Mouse (Mus musculus) liver, embryonic 11.5 days (tissue): Measurements from ENCODE around the gene Gab3. TPM values are rescaled to one million over a fixed set of nuclear protein-coding genes. Genes with fewer than 3 reads are reported as not detected.
"Not testable (repeated sequence)": the region's sequence is repeated elsewhere in the genome, so short reads cannot be mapped to it uniquely, and the experiment has no call there.

Source experiments
- ATAC-seq: fragments of 200-750 bp; cut with Nextera tagmentation; replicated peaks from 2 replicates; pipeline ENCODE4 v1.8.0; 2017; ENCODE audit warnings: moderate number of reproducible peaks, mild to moderate bottlenecking, moderate TSS enrichment, moderate library complexity; ENCODE audit not compliant: low FRiP score
- DNase-seq: peaks from one replicate; pipeline ENCODE4 v3.0.0-alpha.2; 2017; ENCODE audit warnings: low spot score
- H3K27ac ChIP-seq: fragments of 300-500 bp; sonication (generic); 2 replicates; pipeline ENCODE4 v1.5.1; 2014; ENCODE audit warnings: mild to moderate bottlenecking, low read depth, low read length, control low read depth
- H3K27me3 ChIP-seq: fragments of 300-500 bp; sonication (generic); replicated peaks from 2 replicates; pipeline ENCODE4 v1.6.1; 2014; ENCODE audit warnings: low read length, mixed read lengths; ENCODE audit not compliant: control insufficient read depth, insufficient read depth
- H3K36me3 ChIP-seq: fragments of 300-500 bp; sonication (generic); 2 replicates; pipeline ENCODE4 v1.6.1; 2014; ENCODE audit warnings: mild to moderate bottlenecking, low read length, moderate library complexity, mixed read lengths; ENCODE audit not compliant: control insufficient read depth, insufficient read depth
- H3K4me1 ChIP-seq: fragments of 300-500 bp; sonication (generic); replicated peaks from 2 replicates; pipeline ENCODE4 v1.6.1; 2014; ENCODE audit warnings: low read length, mixed read lengths; ENCODE audit not compliant: control insufficient read depth, insufficient read depth
- H3K4me2 ChIP-seq: fragments of 300-500 bp; sonication (generic); 2 replicates; pipeline ENCODE4 v1.6.1; 2014; ENCODE audit warnings: mild to moderate bottlenecking, control low read depth, moderate library complexity
- H3K4me3 ChIP-seq: fragments of 300-500 bp; sonication (generic); 2 replicates; pipeline ENCODE4 v1.5.1; 2014; ENCODE audit warnings: low read depth, low read length, control low read depth
- H3K9ac ChIP-seq: fragments of 300-500 bp; sonication (generic); 2 replicates; pipeline ENCODE4 v1.6.1; 2014; ENCODE audit warnings: low read depth, low read length, control low read depth
- H3K9me3 ChIP-seq: fragments of 300-500 bp; sonication (generic); 2 replicates; pipeline ENCODE4 v1.6.1; 2016; ENCODE audit warnings: low read length, inconsistent platforms, mixed read lengths; ENCODE audit not compliant: control insufficient read depth
- WGBS: fragments of 180-500 bp; shearing (Covaris S2); extraction: QIAGEN DNeasy Blood & Tissue Kit; methylation state at CpG from one replicate; pipeline ENCODE4 v1.1.7; 2014; 5-methylcytosine and 5-hydroxymethylcytosine counted together
- polyA plus RNA-seq: library from polyadenylated mRNA; unstranded; fragments of >200 nt; fragmentation: Nextera tagmentation; extraction: Ambion mirVana; gene quantifications from 2 replicates; pipeline ENCODE4 v1.2.1, GENCODE M21; 2014

Gab3 gene
- polyA plus RNA-seq, 1 experiment from 2014 or later: 1.3 TPM

GRCm38 (mm10) chrX:75045931-75046330, 39.3 kb downstream of the Gab3 start:
- H3K4me1 ChIP-seq: no peaks in the 10 kb centered on the region
- 96% methylated on average over 1 of the region's 1 CpGs for WGBS
- no peak overlapping the region for H3K9ac ChIP-seq

DNA sequence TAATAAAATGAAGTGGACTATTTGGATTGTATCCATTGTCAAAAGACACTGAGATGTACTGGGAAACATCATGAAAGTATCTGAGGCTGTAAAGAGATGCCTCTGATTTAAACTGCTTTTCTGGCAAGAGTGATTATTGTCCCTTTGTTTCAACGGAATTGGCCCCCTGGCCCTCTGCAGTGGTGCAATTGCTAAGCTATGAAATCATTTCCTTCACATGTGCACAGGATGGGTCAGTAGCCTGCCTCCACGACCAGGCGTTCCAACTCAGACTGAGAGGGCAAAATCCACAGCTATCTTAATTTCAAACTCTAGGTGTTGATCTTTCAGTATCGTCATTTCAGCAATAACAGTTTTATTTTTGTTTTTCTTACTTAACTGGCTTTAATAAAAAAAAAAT, 40.7 kb downstream of the Gab3 start:
- Histone ChIP-seq H3K27ac (no peak overlapping the region), H3K9me3 (no peaks in the 10 kb centered on the region), H3K9ac (no peak overlapping the region), H3K4me1 (no peaks in the 10 kb centered on the region), H3K36me3 (no peaks in the 10 kb centered on the region), H3K27me3 (no peaks in the 10 kb centered on the region), H3K4me3 (no peak overlapping the region), H3K4me2 (no peak overlapping the region)
- ATAC-seq: no peak
- no peak for DNase-seq
- whole genome bisulfite sequencing: 62% methylated on average over 4 of the region's 4 CpGs

More at GRCm38 (mm10) chrX:75045931-75046330, 39.3 kb downstream of the Gab3 start:
- H3K4me2 ChIP-seq: no peak overlapping the region
- DNase-seq (no peak), ATAC-seq (no peak)
- H3K9me3 ChIP-seq: no peaks in the 10 kb centered on the region
- H3K27ac ChIP-seq: no peak overlapping the region
- H3K4me3 ChIP-seq: no peak overlapping the region
- H3K27me3 ChIP-seq: no peaks in the 10 kb centered on the region
- H3K36me3 ChIP-seq: no peaks in the 10 kb centered on the region

- no peaks in the 10 kb centered on the region for H3K27me3 ChIP-seq
- no peaks in the 10 kb centered on the region for H3K4me1 ChIP-seq
- no peaks in the 10 kb centered on the region for H3K9me3 ChIP-seq
- H3K9ac ChIP-seq: no peak overlapping the region
- DNase-seq (no peak), ATAC-seq (no peak)
- H3K27ac ChIP-seq: no peak overlapping the region
- H3K36me3 ChIP-seq: no peaks in the 10 kb centered on the region
- no peak overlapping the region for H3K4me2 ChIP-seq
- H3K4me3 ChIP-seq: no peak overlapping the region
Measured at GRCm38 (mm10) chrX:75036626-75037025, 48.6 kb downstream of the Gab3 start.

DNA sequence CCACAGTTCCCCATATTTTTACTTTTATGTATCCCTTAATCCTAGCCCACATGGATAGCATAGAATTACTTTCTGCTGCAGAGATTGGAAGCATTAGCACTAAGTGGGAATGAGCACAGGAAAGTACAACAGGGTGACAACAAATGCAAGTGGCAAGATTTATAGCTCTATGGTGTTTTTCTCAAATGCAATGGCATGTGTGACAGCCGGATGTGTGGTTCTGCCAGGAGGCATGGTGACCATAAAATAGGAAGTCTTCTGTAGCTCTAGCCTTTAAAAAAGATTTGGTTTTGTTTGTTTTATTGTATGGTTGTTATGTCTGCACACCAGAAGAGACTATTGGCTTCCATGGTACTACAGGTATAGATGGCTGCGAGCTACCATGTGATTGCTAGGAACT, 50.1 kb downstream of the Gab3 start:
- DNase-seq (no peak), ATAC-seq (no peak)
- Histone ChIP-seq H3K4me2 (no peak overlapping the region), H3K9ac (no peak overlapping the region), H3K36me3 (no peaks in the 10 kb centered on the region), H3K4me1 (no peaks in the 10 kb centered on the region), H3K27ac (no peak overlapping the region), H3K9me3 (no peaks in the 10 kb centered on the region), H3K27me3 (no peaks in the 10 kb centered on the region), H3K4me3 (no peak overlapping the region)
- WGBS: 82% methylated on average over 2 of the region's 2 CpGs

DNA sequence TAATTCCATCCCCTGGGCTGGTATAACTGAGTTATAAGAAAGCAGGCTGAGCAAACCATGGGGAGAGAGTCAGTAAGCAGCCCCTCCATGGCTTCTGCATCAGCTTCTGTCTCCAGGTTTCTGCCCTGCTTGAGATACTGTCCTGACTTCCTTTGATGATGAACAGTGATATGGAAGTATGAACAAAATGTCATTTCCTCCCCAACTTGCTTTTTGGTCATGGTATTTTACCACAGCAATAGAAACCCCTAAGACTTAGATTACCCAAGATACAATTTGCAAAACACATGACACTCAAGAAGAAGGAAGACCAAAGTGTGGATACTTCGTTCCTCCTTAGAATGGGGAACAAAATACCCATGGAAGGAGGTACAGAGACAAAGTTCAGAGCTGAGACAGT, 51.2 kb downstream of the Gab3 start:
- H3K27me3 ChIP-seq, H3K27ac ChIP-seq, DNase-seq, H3K4me3 ChIP-seq, H3K9ac ChIP-seq, H3K36me3 ChIP-seq, ATAC-seq, H3K4me2 ChIP-seq, H3K4me1 ChIP-seq, H3K9me3 ChIP-seq: not testable (repeated sequence)
- WGBS: 56% methylated on average over 1 of the region's 1 CpGs

DNA sequence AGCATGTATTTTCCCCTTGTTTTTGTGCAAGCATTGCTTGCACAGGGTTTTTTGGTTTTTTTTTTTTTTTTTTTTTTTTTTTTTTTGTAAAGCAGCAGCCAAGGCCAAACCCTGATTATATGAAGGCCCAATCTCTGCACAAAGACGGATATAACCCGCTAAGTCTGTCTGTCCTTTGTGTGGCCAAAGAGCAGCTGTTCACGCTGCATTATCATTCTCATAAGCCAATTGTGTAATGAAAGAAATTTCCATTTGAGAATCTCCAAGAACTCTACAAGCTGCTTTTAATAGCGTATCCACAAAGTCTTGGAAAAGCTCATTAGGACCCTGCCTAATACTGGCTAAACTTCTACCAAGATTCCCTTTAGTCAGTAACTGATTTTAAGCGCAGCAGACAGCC, 101.5 kb downstream of the Gab3 start:
- DNase-seq: no peak
- no peak for ATAC-seq
- Histone ChIP-seq H3K36me3 (no peaks in the 10 kb centered on the region), H3K27me3 (no peaks in the 10 kb centered on the region), H3K9me3 (no peaks in the 10 kb centered on the region), H3K27ac (no peak overlapping the region), H3K4me3 (no peak overlapping the region), H3K9ac (no peak overlapping the region), H3K4me2 (no peak overlapping the region), H3K4me1 (no peaks in the 10 kb centered on the region)
- WGBS: 84% methylated on average over 5 of the region's 5 CpGs

GRCm38 (mm10) chrX:74962899-74963298, 122.4 kb downstream of the Gab3 start:
- not testable (repeated sequence) for DNase-seq, H3K4me1 ChIP-seq, H3K36me3 ChIP-seq, ATAC-seq, H3K27me3 ChIP-seq, H3K27ac ChIP-seq, H3K4me3 ChIP-seq, H3K4me2 ChIP-seq, H3K9me3 ChIP-seq, H3K9ac ChIP-seq
- WGBS: 20% methylated on average over 1 of the region's 2 CpGs

- not testable (repeated sequence) for H3K9me3 ChIP-seq, H3K36me3 ChIP-seq, H3K27ac ChIP-seq, H3K4me2 ChIP-seq, DNase-seq, H3K9ac ChIP-seq, H3K27me3 ChIP-seq, ATAC-seq, H3K4me3 ChIP-seq, H3K4me1 ChIP-seq
- 66% methylated on average over 4 of the region's 7 CpGs for WGBS
Measured at GRCm38 (mm10) chrX:74959161-74959560, 126.1 kb downstream of the Gab3 start.
